Mouse (Mus musculus) megakaryocyte, embryonic 14.5 days (primary cell): ENCODE results near the gene Sh3kbp1.

Source experiments
- FLI1 ChIP-seq: IDR thresholded peaks from 2 replicates; pipeline ENCODE4 v1.6.1; 2012; ENCODE audit warnings: low read length, inconsistent platforms, mixed read lengths
- GATA1 ChIP-seq: IDR thresholded peaks from 3 replicates; pipeline ENCODE4 v1.6.1; 2012; ENCODE audit warnings: mixed read lengths, low read length, inconsistent platforms, borderline replicate concordance

- TF ChIP-seq GATA1 (no peak), FLI1 (no peak)
These were observed 336.2 kb downstream of the Sh3kbp1 start for GRCm38 (mm10) chrX:159963273-159963672.
